Mouse (Mus musculus) thymus, adult 2 months (tissue): ENCODE results near the gene Trio.

Source experiments
- CTCF ChIP-seq: fragments of 200-500 bp; IDR thresholded peaks from 2 replicates; pipeline ENCODE4 v1.5.1; 2012; ENCODE audit warnings: mild to moderate bottlenecking, control low read depth, low read length, moderate library complexity, borderline replicate concordance; ENCODE audit not compliant: control insufficient read depth, poor library complexity, insufficient read depth; ENCODE audit errors: extremely low read depth
- POLR2A ChIP-seq: fragments of 200-500 bp; IDR thresholded peaks from 2 replicates; pipeline ENCODE4 v1.6.1; 2012; ENCODE audit warnings: mild to moderate bottlenecking, low read length, control low read depth, moderate library complexity; ENCODE audit not compliant: control insufficient read depth, poor library complexity, insufficient read depth; ENCODE audit errors: extremely low read depth

DNA sequence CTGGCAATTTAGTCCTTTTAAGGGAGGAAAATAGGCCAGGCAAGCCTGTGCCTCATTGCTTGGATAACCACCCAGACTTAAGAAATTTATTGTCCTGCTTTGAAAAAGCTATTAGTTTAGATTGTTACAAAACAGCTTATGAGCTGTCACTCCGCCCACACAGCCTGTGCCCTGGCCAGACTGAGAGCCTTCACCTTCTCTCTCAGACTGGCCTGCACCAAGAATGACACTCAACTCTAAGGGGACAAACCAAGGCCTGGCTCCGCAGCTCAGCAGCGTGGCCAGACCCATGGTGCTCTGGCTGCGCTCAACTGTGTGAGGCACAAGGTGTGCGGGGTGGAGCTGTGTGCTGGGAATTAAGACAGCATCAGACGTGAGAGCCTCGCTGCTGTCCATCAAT, 254.1 kb downstream of the Trio start:
- TF ChIP-seq CTCF (no peak), POLR2A (no peak)
